Mouse (Mus musculus) hindbrain, embryonic 15.5 days (tissue): ENCODE measurements around the gene Gdpgp1. TPM values are rescaled to one million over a fixed set of nuclear protein-coding genes. Genes with fewer than 3 reads are reported as not detected.

ENCODE experiments used
- ATAC-seq: fragments of 200-750 bp; cut with Nextera tagmentation; 2 replicates; pipeline ENCODE4 v1.8.0; 2017; ENCODE audit warnings: low read depth, moderate number of reproducible peaks, moderate TSS enrichment; ENCODE audit not compliant: low FRiP score
- H3K27ac ChIP-seq: fragments of 300-500 bp; sonication (generic); replicated peaks from 2 replicates; pipeline ENCODE4 v1.5.1; 2015; ENCODE audit warnings: mild to moderate bottlenecking, inconsistent platforms
- H3K27me3 ChIP-seq: fragments of 300-500 bp; sonication (generic); 2 replicates; pipeline ENCODE4 v1.6.1; 2015; ENCODE audit warnings: control low read depth, inconsistent platforms
- H3K36me3 ChIP-seq: fragments of 300-500 bp; sonication (generic); 2 replicates; pipeline ENCODE4 v1.6.1; 2015; ENCODE audit warnings: control low read depth, inconsistent platforms
- H3K4me1 ChIP-seq: fragments of 300-500 bp; sonication (generic); replicated peaks from 2 replicates; pipeline ENCODE4 v1.6.1; 2015; ENCODE audit warnings: control low read depth, inconsistent platforms
- H3K4me2 ChIP-seq: fragments of 300-500 bp; sonication (generic); 2 replicates; pipeline ENCODE4 v1.6.1; 2015; ENCODE audit warnings: moderate library complexity, mild to moderate bottlenecking, inconsistent platforms
- H3K4me3 ChIP-seq: fragments of 300-500 bp; sonication (generic); 2 replicates; pipeline ENCODE4 v1.5.1; 2015; ENCODE audit warnings: mild to moderate bottlenecking, inconsistent platforms
- H3K9ac ChIP-seq: fragments of 300-500 bp; sonication (generic); 2 replicates; pipeline ENCODE4 v1.6.1; 2015; ENCODE audit warnings: inconsistent platforms
- H3K9me3 ChIP-seq: fragments of 300-500 bp; sonication (generic); 2 replicates; pipeline ENCODE4 v1.6.1; 2016; ENCODE audit warnings: control low read depth, inconsistent platforms
- WGBS: fragments of 180-500 bp; shearing (Covaris S2); methylation state at CpG from one replicate; pipeline ENCODE4 v1.1.7; 2015; 5-methylcytosine and 5-hydroxymethylcytosine counted together
- polyA plus RNA-seq: library from polyadenylated mRNA; unstranded; fragments of >200 nt; fragmentation: Nextera tagmentation; extraction: Ambion mirVana; gene quantifications from 2 replicates; pipeline ENCODE4 v1.2.1, GENCODE M21; 2015

The Gdpgp1 gene
- polyA plus RNA-seq, 1 experiment from 2014 or later, result 4.6 TPM

GRCm38 (mm10) chr7:80200963-80201539 lies 31.6 kb upstream of the Gdpgp1 start:
- no peaks in the 10 kb centered on the region for H3K9me3 ChIP-seq
- H3K27ac ChIP-seq, result no peak overlapping the region
- no peaks in the 10 kb centered on the region for H3K27me3 ChIP-seq
- H3K4me2 ChIP-seq, result peak overlapping the region; percentile 73; the same call in 1 of the 2 replicates
- WGBS, result 93% methylated on average over 5 of the region's 5 CpGs
- no peak overlapping the region for H3K4me3 ChIP-seq
- no peaks in the 10 kb centered on the region for H3K36me3 ChIP-seq
- peaks cover 69% of the 10 kb centered on the region for H3K4me1 ChIP-seq
- no peak overlapping the region for H3K9ac ChIP-seq
- no peak for ATAC-seq

- peak overlapping the region; percentile 13; the same call in 1 of the 2 replicates for H3K27ac ChIP-seq
- ATAC-seq, result no peak
- H3K4me3 ChIP-seq, result no peak overlapping the region
- H3K4me2 ChIP-seq, result peak overlapping the region; percentile 73; the same call in 1 of the 2 replicates
- no peaks in the 10 kb centered on the region for H3K27me3 ChIP-seq
- no peaks in the 10 kb centered on the region for H3K9me3 ChIP-seq
- no peak overlapping the region for H3K9ac ChIP-seq
- H3K36me3 ChIP-seq, result no peaks in the 10 kb centered on the region
- H3K4me1 ChIP-seq, result peaks cover 67% of the 10 kb centered on the region
- 68% methylated on average over 15 of the region's 15 CpGs for WGBS
Measured at GRCm38 (mm10) chr7:80201888-80202540, 30.7 kb upstream of the Gdpgp1 start.

- Histone ChIP-seq H3K4me2 (no peak overlapping the region), H3K9me3 (no peaks in the 10 kb centered on the region), H3K36me3 (no peaks in the 10 kb centered on the region), H3K4me3 (no peak overlapping the region), H3K27me3 (no peaks in the 10 kb centered on the region), H3K4me1 (peaks cover 66% of the 10 kb centered on the region), H3K27ac (no peak overlapping the region), H3K9ac (no peak overlapping the region)
- 80% methylated on average over 5 of the region's 5 CpGs for WGBS
- ATAC-seq, result no peak
Measured at GRCm38 (mm10) chr7:80202961-80203360, 29.7 kb upstream of the Gdpgp1 start.

- WGBS, result 31% methylated on average over 12 of the region's 12 CpGs
- no peaks in the 10 kb centered on the region for H3K36me3 ChIP-seq
- peaks cover 71% of the 10 kb centered on the region for H3K4me1 ChIP-seq
- no peaks in the 10 kb centered on the region for H3K27me3 ChIP-seq
- ATAC-seq, result no peak
- no peak overlapping the region for H3K4me2 ChIP-seq
- peak overlapping the region; percentile 29 for H3K27ac ChIP-seq
- no peak overlapping the region for H3K9ac ChIP-seq
- no peak overlapping the region for H3K4me3 ChIP-seq
- no peaks in the 10 kb centered on the region for H3K9me3 ChIP-seq
Measured at GRCm38 (mm10) chr7:80203638-80204096, 29.0 kb upstream of the Gdpgp1 start.

- Histone ChIP-seq H3K9me3 (no peaks in the 10 kb centered on the region), H3K4me1 (peaks cover 70% of the 10 kb centered on the region), H3K27ac (no peak overlapping the region), H3K36me3 (no peaks in the 10 kb centered on the region), H3K9ac (no peak overlapping the region), H3K27me3 (no peaks in the 10 kb centered on the region), H3K4me3 (no peak overlapping the region), H3K4me2 (no peak overlapping the region)
- no peak for ATAC-seq
- 78% methylated on average over 4 of the region's 4 CpGs for WGBS
Measured at GRCm38 (mm10) chr7:80204362-80204761, 28.3 kb upstream of the Gdpgp1 start.

- H3K27me3 ChIP-seq, result no peaks in the 10 kb centered on the region
- H3K27ac ChIP-seq, result no peak overlapping the region
- H3K9ac ChIP-seq, result no peak overlapping the region
- H3K9me3 ChIP-seq, result no peaks in the 10 kb centered on the region
- no peak overlapping the region for H3K4me2 ChIP-seq
- H3K36me3 ChIP-seq, result no peaks in the 10 kb centered on the region
- peaks cover 64% of the 10 kb centered on the region for H3K4me1 ChIP-seq
- no peak overlapping the region for H3K4me3 ChIP-seq
- ATAC-seq, result no peak
- WGBS, result 80% methylated on average over 7 of the region's 7 CpGs
Measured at GRCm38 (mm10) chr7:80204961-80205360, 27.7 kb upstream of the Gdpgp1 start.

GRCm38 (mm10) chr7:80205705-80206589 lies 26.7 kb upstream of the Gdpgp1 start:
- no peak for ATAC-seq
- Histone ChIP-seq H3K4me2 (no peak overlapping the region), H3K27me3 (no peaks in the 10 kb centered on the region), H3K9me3 (no peaks in the 10 kb centered on the region), H3K4me1 (peaks cover 54% of the 10 kb centered on the region), H3K36me3 (no peaks in the 10 kb centered on the region), H3K9ac (no peak overlapping the region), H3K4me3 (no peak overlapping the region), H3K27ac (no peak overlapping the region)
- 93% methylated on average over 12 of the region's 12 CpGs for WGBS

- peaks cover 40% of the 10 kb centered on the region for H3K4me1 ChIP-seq
Measured at GRCm38 (mm10) chr7:80207314-80207731, 25.3 kb upstream of the Gdpgp1 start.

GRCm38 (mm10) chr7:80208026-80208642 lies 24.5 kb upstream of the Gdpgp1 start:
- no peaks in the 10 kb centered on the region for H3K9me3 ChIP-seq
- 0 out of 2 replicates have a peak, but pooled peaks have one; percentile 20 for ATAC-seq
- H3K36me3 ChIP-seq, result no peaks in the 10 kb centered on the region
- no peak overlapping the region for H3K9ac ChIP-seq
- H3K4me3 ChIP-seq, result no peak overlapping the region
- H3K4me1 ChIP-seq, result peaks cover 32% of the 10 kb centered on the region
- 70% methylated on average over 18 of the region's 18 CpGs for WGBS
- H3K4me2 ChIP-seq, result no peak overlapping the region
- no peaks in the 10 kb centered on the region for H3K27me3 ChIP-seq
- no peak overlapping the region for H3K27ac ChIP-seq

More at GRCm38 (mm10) chr7:80207314-80207731, 25.3 kb upstream of the Gdpgp1 start:
- H3K9me3 ChIP-seq, result no peaks in the 10 kb centered on the region
- no peak overlapping the region for H3K27ac ChIP-seq
- no peaks in the 10 kb centered on the region for H3K27me3 ChIP-seq
- ATAC-seq, result no peak
- 72% methylated on average over 3 of the region's 3 CpGs for WGBS
- no peak overlapping the region for H3K4me2 ChIP-seq
- no peak overlapping the region for H3K9ac ChIP-seq
- H3K36me3 ChIP-seq, result no peaks in the 10 kb centered on the region
- no peak overlapping the region for H3K4me3 ChIP-seq

GRCm38 (mm10) chr7:80208738-80209430 lies 23.8 kb upstream of the Gdpgp1 start:
- no peak overlapping the region for H3K27ac ChIP-seq
- no peaks in the 10 kb centered on the region for H3K9me3 ChIP-seq
- no peak for ATAC-seq

GRCm38 (mm10) chr7:80209669-80210068 lies 23.0 kb upstream of the Gdpgp1 start:
- H3K27me3 ChIP-seq, result no peaks in the 10 kb centered on the region
- H3K9me3 ChIP-seq, result no peaks in the 10 kb centered on the region
- H3K9ac ChIP-seq, result no peak overlapping the region
- ATAC-seq, result no peak
- 89% methylated on average over 6 of the region's 6 CpGs for WGBS
- 0 out of 2 replicates have a peak, but pooled peaks cover 8% of the 10 kb centered on the region for H3K36me3 ChIP-seq
- H3K4me2 ChIP-seq, result no peak overlapping the region
- H3K4me3 ChIP-seq, result no peak overlapping the region
- peaks cover 17% of the 10 kb centered on the region for H3K4me1 ChIP-seq
- H3K27ac ChIP-seq, result no peak overlapping the region

More at GRCm38 (mm10) chr7:80208738-80209430, 23.8 kb upstream of the Gdpgp1 start:
- no peak overlapping the region for H3K4me3 ChIP-seq
- H3K36me3 ChIP-seq, result 0 out of 2 replicates have a peak, but pooled peaks cover 6% of the 10 kb centered on the region
- H3K27me3 ChIP-seq, result no peaks in the 10 kb centered on the region
- H3K4me1 ChIP-seq, result peaks cover 25% of the 10 kb centered on the region
- 68% methylated on average over 10 of the region's 10 CpGs for WGBS
- H3K9ac ChIP-seq, result no peak overlapping the region
- H3K4me2 ChIP-seq, result no peak overlapping the region
